Mouse (Mus musculus) heart, postnatal 0 days (tissue): ENCODE measurements at regions not wholly inside any gene's neighbourhood (a gene's known extent, or its start where the extent isn't known, plus 50 kb on each side); places are given as distances from the start of the nearest gene placed in this dataset.
A peak's percentile ranks its signal among the peaks of the same experiment; 100 is the strongest.

ENCODE experiments used
- ATAC-seq: fragments of 200-750 bp; cut with Nextera tagmentation; 2 replicates; pipeline ENCODE4 v1.8.0; 2017; ENCODE audit warnings: low read depth, moderate number of reproducible peaks, moderate library complexity; ENCODE audit not compliant: insufficient read depth
- DNase-seq: peaks from one replicate; pipeline ENCODE4 v3.0.0-alpha.2; 2016; ENCODE audit warnings: low spot score
- H3K27ac ChIP-seq: fragments of 300-500 bp; sonication (generic); 2 replicates; pipeline ENCODE4 v1.5.1; 2014; ENCODE audit warnings: low read depth, mild to moderate bottlenecking
- H3K27me3 ChIP-seq: fragments of 300-500 bp; sonication (generic); 2 replicates; pipeline ENCODE4 v1.6.1; 2014; ENCODE audit warnings: low read length, mixed read lengths; ENCODE audit not compliant: control insufficient read depth, insufficient read depth
- H3K36me3 ChIP-seq: fragments of 300-500 bp; sonication (generic); replicated peaks from 2 replicates; pipeline ENCODE4 v1.6.1; 2014; ENCODE audit warnings: low read length, mixed read lengths; ENCODE audit not compliant: control insufficient read depth, insufficient read depth
- H3K4me1 ChIP-seq: fragments of 300-500 bp; sonication (generic); 2 replicates; pipeline ENCODE4 v1.6.1; 2014; ENCODE audit warnings: antibody characterized with exemption; ENCODE audit not compliant: control insufficient read depth, insufficient read depth
- H3K4me2 ChIP-seq: fragments of 300-500 bp; sonication (generic); 2 replicates; pipeline ENCODE4 v1.6.1; 2014; ENCODE audit warnings: low read depth, mild to moderate bottlenecking, low read length, moderate library complexity
- H3K4me3 ChIP-seq: fragments of 300-500 bp; sonication (generic); 2 replicates; pipeline ENCODE4 v1.5.1; 2014; ENCODE audit warnings: low read depth, low read length
- H3K9ac ChIP-seq: fragments of 300-500 bp; sonication (generic); replicated peaks from 2 replicates; pipeline ENCODE4 v1.6.1; 2014; ENCODE audit warnings: low read depth, low read length, mixed read lengths
- H3K9me3 ChIP-seq: fragments of 300-500 bp; sonication (generic); replicated peaks from 2 replicates; pipeline ENCODE4 v1.6.1; 2016; ENCODE audit warnings: low read length; ENCODE audit not compliant: control insufficient read depth
- CTCF ChIP-seq: IDR thresholded peaks from 2 replicates; pipeline ENCODE4 v1.5.1; 2016; ENCODE audit warnings: antibody characterized with exemption, control low read depth, low read depth
- EP300 ChIP-seq: IDR thresholded peaks from 2 replicates; pipeline ENCODE4 v1.6.1; 2016; ENCODE audit warnings: antibody characterized with exemption, low read depth
- WGBS: fragments of 180-500 bp; shearing (Covaris S2); extraction: QIAGEN DNeasy Blood & Tissue Kit; methylation state at CpG from one replicate; pipeline ENCODE4 v1.1.7; 2014; 5-methylcytosine and 5-hydroxymethylcytosine counted together

DNA sequence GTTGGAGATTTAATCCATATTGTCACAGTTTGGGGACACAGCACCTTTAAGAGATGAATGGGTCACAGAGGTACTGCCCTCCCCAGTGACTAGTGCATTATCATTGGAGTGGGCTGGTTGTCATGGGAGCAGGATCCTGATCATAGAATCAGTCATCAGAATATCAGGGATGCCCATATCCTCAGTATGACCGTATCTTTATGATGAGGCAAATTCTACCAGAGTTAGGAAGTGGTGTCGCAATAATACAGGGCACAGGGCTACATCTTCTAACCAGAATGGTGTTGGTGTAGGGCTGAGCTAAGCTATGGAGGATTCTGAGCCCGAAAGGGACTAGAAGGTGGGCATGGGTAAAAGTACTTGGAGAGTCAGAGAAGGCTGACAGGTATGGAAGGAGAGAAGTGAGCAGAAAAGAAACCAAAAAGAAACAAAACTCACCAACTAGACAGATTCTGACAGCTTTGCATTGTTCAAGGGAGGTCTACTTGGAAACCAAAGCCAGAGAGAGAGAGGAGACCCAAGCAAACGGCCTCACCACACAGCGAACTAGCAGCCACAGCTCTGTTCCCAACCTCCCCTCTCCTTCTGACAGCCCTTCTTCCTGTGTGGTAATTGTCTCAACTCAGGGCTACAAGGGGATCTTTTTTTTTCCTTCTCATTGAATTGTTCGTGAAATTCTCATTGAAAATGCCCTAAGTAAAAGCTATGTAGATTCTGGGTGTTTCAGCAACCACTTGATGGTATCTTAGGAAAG lies 129.2 kb downstream of the Lrrc30 start:
- WGBS = 59% methylated on average over 6 of the region's 6 CpGs

DNA sequence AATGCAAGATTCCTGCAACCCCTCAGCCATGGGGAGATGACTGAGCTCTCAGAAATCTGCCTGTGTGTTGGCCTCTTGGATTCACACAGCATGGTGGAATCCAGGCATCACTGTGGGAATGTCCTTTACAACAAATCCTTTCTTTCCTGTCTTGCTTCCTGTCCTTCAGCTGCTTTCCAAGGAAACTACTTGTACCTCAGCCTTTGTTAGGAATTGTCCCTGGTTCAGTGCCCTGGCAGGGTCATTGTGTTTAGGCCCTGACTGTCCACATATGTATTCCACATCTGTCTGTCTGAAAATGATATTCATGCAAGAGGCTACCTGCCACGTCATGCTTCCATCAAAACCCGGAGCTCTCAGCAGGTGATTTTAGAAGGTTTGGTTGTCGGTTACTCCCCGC lies 129.9 kb downstream of the Lrrc30 start:
- TF ChIP-seq CTCF (no peak), EP300 (no peak)
- no peaks in the 10 kb centered on the region for H3K36me3 ChIP-seq
- no peak overlapping the region for H3K4me3 ChIP-seq
- WGBS = 73% methylated on average over 4 of the region's 4 CpGs
- H3K4me2 ChIP-seq = no peak overlapping the region
- no peaks in the 10 kb centered on the region for H3K4me1 ChIP-seq
- DNase-seq = no peak
- ATAC-seq = no peak; the same call in 1 of the 2 replicates
- H3K27me3 ChIP-seq = no peaks in the 10 kb centered on the region
- H3K9ac ChIP-seq = no peak overlapping the region
- H3K27ac ChIP-seq = peak overlapping the region; percentile 65; the same call in 1 of the 2 replicates
- no peaks in the 10 kb centered on the region for H3K9me3 ChIP-seq

More for the DNA sequence above, 129.2 kb downstream of the Lrrc30 start:
- Histone ChIP-seq H3K27ac (peak overlapping the region; percentile 65), H3K27me3 (no peaks in the 10 kb centered on the region), H3K9me3 (no peaks in the 10 kb centered on the region), H3K9ac (no peak overlapping the region), H3K4me3 (no peak overlapping the region), H3K4me1 (no peaks in the 10 kb centered on the region), H3K36me3 (no peaks in the 10 kb centered on the region), H3K4me2 (no peak overlapping the region)
- TF ChIP-seq CTCF (no peak), EP300 (no peak)
- ATAC-seq (no peak), DNase-seq (no peak)

- Histone ChIP-seq H3K9ac (no peak overlapping the region), H3K4me2 (no peak overlapping the region), H3K9me3 (no peaks in the 10 kb centered on the region), H3K4me1 (no peaks in the 10 kb centered on the region), H3K27ac (no peak overlapping the region), H3K4me3 (no peak overlapping the region), H3K36me3 (no peaks in the 10 kb centered on the region), H3K27me3 (no peaks in the 10 kb centered on the region)
- ATAC-seq (no peak), DNase-seq (no peak)
- WGBS = 80% methylated on average over 28 of the region's 28 CpGs
- TF ChIP-seq CTCF (no peak), EP300 (no peak)
Measured at GRCm38 (mm10) chr17:67499783-67500641, 132.5 kb downstream of the Lrrc30 start.

DNA sequence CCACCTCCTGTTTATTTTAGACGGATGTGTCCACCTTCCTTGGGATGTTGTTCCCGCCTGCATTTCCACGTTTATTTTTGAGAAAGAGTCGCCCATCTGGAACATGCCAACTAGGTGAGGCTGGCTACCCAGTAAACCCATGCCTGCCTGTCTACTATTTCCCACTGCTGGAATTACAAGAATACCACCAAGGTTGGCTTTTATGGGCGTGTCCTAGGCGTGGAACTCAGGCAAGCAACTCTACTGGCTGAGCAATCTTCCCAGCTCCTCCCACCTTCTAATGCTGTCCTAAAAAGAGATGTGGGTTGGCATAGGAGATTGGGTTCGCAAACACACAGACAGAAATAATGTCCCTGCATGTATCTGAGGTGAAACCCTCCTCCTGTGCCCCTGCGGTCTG lies 135.1 kb downstream of the Lrrc30 start:
- DNase-seq (no peak), ATAC-seq (no peak)
- TF ChIP-seq CTCF (no peak), EP300 (no peak)
- Histone ChIP-seq H3K4me2 (no peak overlapping the region), H3K4me1 (no peaks in the 10 kb centered on the region), H3K9me3 (no peaks in the 10 kb centered on the region), H3K4me3 (no peak overlapping the region), H3K27ac (no peak overlapping the region), H3K36me3 (no peaks in the 10 kb centered on the region), H3K9ac (no peak overlapping the region), H3K27me3 (no peaks in the 10 kb centered on the region)
- WGBS = 85% methylated on average over 8 of the region's 8 CpGs

- Histone ChIP-seq H3K4me2 (no peak overlapping the region), H3K4me1 (no peaks in the 10 kb centered on the region), H3K36me3 (no peaks in the 10 kb centered on the region), H3K9me3 (no peaks in the 10 kb centered on the region), H3K9ac (no peak overlapping the region), H3K27ac (no peak overlapping the region), H3K27me3 (no peaks in the 10 kb centered on the region), H3K4me3 (no peak overlapping the region)
- 69% methylated on average over 5 of the region's 5 CpGs for WGBS
- no peak for ATAC-seq
- peak; percentile 7 for DNase-seq
- no peak for TF ChIP-seq CTCF
- TF ChIP-seq EP300 = no peak
Measured at GRCm38 (mm10) chr17:67480463-67480862, 126.2 kb upstream of the Ptprm start.
